Mouse (Mus musculus): ENCODE data around the gene Pum3. TPM values are rescaled to one million over a fixed set of nuclear protein-coding genes. Genes with fewer than 3 reads are reported as not detected.
"Not testable (repeated sequence)": the region's sequence is repeated elsewhere in the genome, so short reads cannot be mapped to it uniquely, and the experiment has no call there.

Gene Pum3
- total RNA-seq, 1 experiment = 120 TPM

DNA sequence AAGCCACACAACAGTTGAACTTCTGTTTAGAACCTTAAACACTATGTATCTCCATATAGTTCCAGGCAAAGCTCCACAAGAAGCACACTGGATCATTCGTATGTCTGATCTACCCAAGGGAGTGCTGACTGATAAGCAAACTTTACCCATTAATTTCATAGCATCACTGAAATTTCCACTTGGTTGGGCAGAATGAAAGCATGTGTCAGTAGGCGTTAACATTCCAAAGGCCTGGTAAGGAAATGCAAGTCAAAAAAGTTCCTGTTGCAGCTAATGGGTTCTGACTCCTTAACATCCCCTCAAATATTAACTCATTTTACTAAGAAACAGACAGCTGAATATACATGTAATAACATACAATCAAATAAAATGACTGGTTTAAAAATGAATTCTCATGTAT is 37.2 kb downstream of the Pum3 start:
- no peak for TF ChIP-seq MAFK (IDR thresholded peaks at IDR 0.05; ENCODE audit: insufficient read depth, low read depth, low read length)
- no peak for TF ChIP-seq ZC3H11A (IDR thresholded peaks at IDR 0.05; ENCODE audit: borderline replicate concordance, low read depth, low read length)
- Histone ChIP-seq H3K4me3 (ENCODE audit: insufficient read depth in 1 of 2, low read depth in 1 of 2, low read length in 2 of 2, poor library complexity in 1 of 2, severe bottlenecking in 1 of 2) (no peak overlapping the region), H3K9ac (ENCODE audit: insufficient read depth, low read depth, low read length, poor library complexity, severe bottlenecking) (no peak overlapping the region), H3K9me3 (ENCODE audit: control insufficient read depth, insufficient read depth, low read depth, low read length) (no peaks in the 10 kb centered on the region), H3K27ac (ENCODE audit: insufficient read depth, low read depth, low read length, poor library complexity, severe bottlenecking) (no peak overlapping the region), H3K4me1 (ENCODE audit: control insufficient read depth in 2 of 2, insufficient read depth in 2 of 2, low read length in 2 of 2, poor library complexity in 1 of 2) (0 out of 4 replicates have a peak, but pooled peaks cover 0 to 2% of the 10 kb centered on the region in 2 experiments), H3K36me3 (ENCODE audit: control insufficient read depth, insufficient read depth, low read length, poor library complexity, severe bottlenecking) (peaks cover 52% of the 10 kb centered on the region)
- DNase-seq (ENCODE audit: low read depth, low spot score) = no peak
- in situ Hi-C loops (cut with MboI; ENCODE audit: low sequenced_read_pairs in 2 of 2, unreplicated experiment in 2 of 2) = no loop called here

DNA sequence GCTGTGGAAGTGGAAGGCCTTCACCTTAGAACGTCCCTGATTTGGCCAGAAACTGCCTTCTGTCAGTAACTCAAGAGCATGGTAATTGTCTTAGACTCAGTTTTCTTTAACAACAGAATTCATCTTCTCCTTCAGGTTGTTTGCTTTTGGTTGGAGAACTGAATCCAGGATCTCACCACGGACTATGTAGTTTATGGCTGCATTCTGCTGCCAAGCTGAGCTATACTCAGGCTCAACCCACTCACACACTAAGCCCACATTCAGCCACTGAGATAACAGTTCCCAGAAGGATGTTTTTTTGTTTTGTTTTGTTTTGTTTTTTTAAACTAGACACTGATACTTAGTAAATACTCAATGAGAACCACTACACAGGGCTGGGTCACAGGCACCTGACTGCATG is 38.3 kb downstream of the Pum3 start:
- Histone ChIP-seq H3K27ac (ENCODE audit: insufficient read depth, low read depth, low read length, poor library complexity, severe bottlenecking) (no peak overlapping the region), H3K9ac (ENCODE audit: insufficient read depth, low read depth, low read length, poor library complexity, severe bottlenecking) (no peak overlapping the region), H3K9me3 (ENCODE audit: control insufficient read depth, insufficient read depth, low read depth, low read length) (no peaks in the 10 kb centered on the region), H3K4me1 (ENCODE audit: control insufficient read depth in 2 of 2, insufficient read depth in 2 of 2, low read length in 2 of 2, poor library complexity in 1 of 2) (0 out of 4 replicates have a peak, but pooled peaks cover 0 to 2% of the 10 kb centered on the region in 2 experiments), H3K36me3 (ENCODE audit: control insufficient read depth, insufficient read depth, low read length, poor library complexity, severe bottlenecking) (peaks cover 47% of the 10 kb centered on the region), H3K4me3 (ENCODE audit: insufficient read depth in 1 of 2, low read depth in 1 of 2, low read length in 2 of 2, poor library complexity in 1 of 2, severe bottlenecking in 1 of 2) (no peak overlapping the region)
- no peak for DNase-seq (ENCODE audit: low read depth, low spot score)
- in situ Hi-C loops (cut with MboI; ENCODE audit: low sequenced_read_pairs in 2 of 2, unreplicated experiment in 2 of 2) = no loop called here
- TF ChIP-seq ZC3H11A (IDR thresholded peaks at IDR 0.05; ENCODE audit: borderline replicate concordance, low read depth, low read length) (no peak), CHD2 (IDR thresholded peaks at IDR 0.05; ENCODE audit: low read depth, low read length) (no peak), ZNF384 (IDR thresholded peaks at IDR 0.05; ENCODE audit: low read depth, low read length) (no peak), MAFK (IDR thresholded peaks at IDR 0.05; ENCODE audit: insufficient read depth, low read depth, low read length) (no peak), HCFC1 (IDR thresholded peaks at IDR 0.05; ENCODE audit: borderline replicate concordance, insufficient read depth, low read length) (no peak)

DNA sequence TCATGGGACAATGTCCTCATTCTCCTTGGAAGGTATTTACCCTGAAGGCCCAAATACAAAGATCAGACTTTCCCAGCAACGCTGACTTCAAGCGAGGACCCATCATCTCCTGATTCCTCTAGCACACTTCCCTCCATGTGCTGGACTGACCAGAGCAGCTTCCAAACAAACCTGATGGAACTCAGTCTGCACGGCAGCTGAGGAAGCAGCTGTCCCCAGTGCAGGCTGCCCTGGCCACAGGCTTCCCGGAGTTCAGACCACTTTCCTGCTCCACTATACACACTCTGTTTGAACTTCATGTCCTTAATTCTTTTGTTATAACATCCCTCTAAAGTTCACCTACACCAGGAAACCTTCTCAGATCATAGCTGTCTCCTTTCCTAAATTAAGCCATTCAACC is 40.1 kb downstream of the Pum3 start:
- H3K27ac ChIP-seq (ENCODE audit: insufficient read depth, low read depth, low read length, poor library complexity, severe bottlenecking); H3K9ac ChIP-seq (ENCODE audit: insufficient read depth, low read depth, low read length, poor library complexity, severe bottlenecking); DNase-seq (ENCODE audit: low read depth, low spot score); H3K4me1 ChIP-seq (ENCODE audit: control insufficient read depth in 2 of 2, insufficient read depth in 2 of 2, low read length in 2 of 2, poor library complexity in 1 of 2); in situ Hi-C loops (cut with MboI; ENCODE audit: low sequenced_read_pairs in 2 of 2, unreplicated experiment in 2 of 2); H3K9me3 ChIP-seq (ENCODE audit: control insufficient read depth, insufficient read depth, low read depth, low read length); H3K4me3 ChIP-seq (ENCODE audit: insufficient read depth in 1 of 2, low read depth in 1 of 2, low read length in 2 of 2, poor library complexity in 1 of 2, severe bottlenecking in 1 of 2): not testable (repeated sequence)
- H3K36me3 ChIP-seq (ENCODE audit: control insufficient read depth, insufficient read depth, low read length, poor library complexity, severe bottlenecking) = peaks cover 45% of the 10 kb centered on the region

DNA sequence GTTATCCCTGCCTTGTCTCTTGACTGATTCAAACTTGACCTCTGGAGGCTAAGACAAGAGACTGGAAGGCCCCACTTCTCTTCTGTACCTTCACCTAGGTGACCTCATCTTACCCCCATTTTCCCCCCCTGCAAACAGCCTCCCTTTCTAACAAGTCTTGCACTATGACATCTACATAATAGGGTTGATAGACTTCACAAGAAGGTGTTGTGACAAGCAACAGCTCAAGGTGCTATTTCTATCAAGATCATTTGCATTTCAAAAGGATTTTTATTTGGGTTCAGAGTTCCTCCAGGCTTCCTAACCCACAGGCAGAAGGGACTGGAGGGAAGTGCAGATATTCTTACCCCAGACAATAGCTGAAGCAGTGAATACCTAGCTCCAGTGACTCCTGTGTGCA is 44.3 kb downstream of the Pum3 start:
- TF ChIP-seq ZC3H11A (IDR thresholded peaks at IDR 0.05; ENCODE audit: borderline replicate concordance, low read depth, low read length) = no peak
- no peak for TF ChIP-seq ZNF384 (IDR thresholded peaks at IDR 0.05; ENCODE audit: low read depth, low read length)
- TF ChIP-seq CHD2 (IDR thresholded peaks at IDR 0.05; ENCODE audit: low read depth, low read length) = no peak
- TF ChIP-seq MAFK (IDR thresholded peaks at IDR 0.05; ENCODE audit: insufficient read depth, low read depth, low read length) = no peak
- no peak for TF ChIP-seq HCFC1 (IDR thresholded peaks at IDR 0.05; ENCODE audit: borderline replicate concordance, insufficient read depth, low read length)
- Histone ChIP-seq H3K9me3 (ENCODE audit: control insufficient read depth, insufficient read depth, low read depth, low read length) (no peaks in the 10 kb centered on the region), H3K36me3 (ENCODE audit: control insufficient read depth, insufficient read depth, low read length, poor library complexity, severe bottlenecking) (peaks cover 27% of the 10 kb centered on the region), H3K4me3 (ENCODE audit: insufficient read depth in 1 of 2, low read depth in 1 of 2, low read length in 2 of 2, poor library complexity in 1 of 2, severe bottlenecking in 1 of 2) (no peak overlapping the region), H3K4me1 (ENCODE audit: control insufficient read depth in 2 of 2, insufficient read depth in 2 of 2, low read length in 2 of 2, poor library complexity in 1 of 2) (0 out of 4 replicates have a peak, but pooled peaks cover 0 to 2% of the 10 kb centered on the region in 2 experiments), H3K27ac (ENCODE audit: insufficient read depth, low read depth, low read length, poor library complexity, severe bottlenecking) (no peak overlapping the region), H3K9ac (ENCODE audit: insufficient read depth, low read depth, low read length, poor library complexity, severe bottlenecking) (no peak overlapping the region)
- in situ Hi-C loops (cut with MboI; ENCODE audit: low sequenced_read_pairs in 2 of 2, unreplicated experiment in 2 of 2) = no loop called here
- no peak for DNase-seq (ENCODE audit: low read depth, low spot score)

DNA sequence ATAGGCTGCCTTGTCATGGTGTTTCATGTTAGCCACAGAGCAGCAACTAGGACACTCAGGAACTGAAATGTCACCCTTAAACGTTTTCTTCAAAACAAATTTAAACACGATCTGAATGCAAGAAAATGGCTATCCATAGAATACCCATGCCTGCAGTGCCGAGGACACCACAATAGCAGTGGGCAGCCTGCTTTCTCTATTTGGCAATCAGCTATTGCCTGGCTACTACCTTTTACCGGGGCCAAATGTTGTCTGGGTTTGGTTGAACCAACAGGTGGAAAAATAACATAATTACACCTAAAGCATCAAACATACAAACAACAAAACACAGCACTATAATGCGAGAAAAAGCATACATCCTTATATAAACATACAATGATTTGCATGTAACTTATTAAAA is 46.4 kb downstream of the Pum3 start:
- TF ChIP-seq ZC3H11A (IDR thresholded peaks at IDR 0.05; ENCODE audit: borderline replicate concordance, low read depth, low read length) (no peak), MAFK (IDR thresholded peaks at IDR 0.05; ENCODE audit: insufficient read depth, low read depth, low read length) (no peak), CHD2 (IDR thresholded peaks at IDR 0.05; ENCODE audit: low read depth, low read length) (no peak), HCFC1 (IDR thresholded peaks at IDR 0.05; ENCODE audit: borderline replicate concordance, insufficient read depth, low read length) (no peak), ZNF384 (IDR thresholded peaks at IDR 0.05; ENCODE audit: low read depth, low read length) (no peak)
- in situ Hi-C loops (cut with MboI; ENCODE audit: low sequenced_read_pairs in 2 of 2, unreplicated experiment in 2 of 2) = no loop called here
- Histone ChIP-seq H3K36me3 (ENCODE audit: control insufficient read depth, insufficient read depth, low read length, poor library complexity, severe bottlenecking) (peaks cover 18% of the 10 kb centered on the region), H3K9me3 (ENCODE audit: control insufficient read depth, insufficient read depth, low read depth, low read length) (no peaks in the 10 kb centered on the region), H3K27ac (ENCODE audit: insufficient read depth, low read depth, low read length, poor library complexity, severe bottlenecking) (no peak overlapping the region), H3K9ac (ENCODE audit: insufficient read depth, low read depth, low read length, poor library complexity, severe bottlenecking) (no peak overlapping the region), H3K4me3 (ENCODE audit: insufficient read depth in 1 of 2, low read depth in 1 of 2, low read length in 2 of 2, poor library complexity in 1 of 2, severe bottlenecking in 1 of 2) (no peak overlapping the region), H3K4me1 (ENCODE audit: control insufficient read depth in 2 of 2, insufficient read depth in 2 of 2, low read length in 2 of 2, poor library complexity in 1 of 2) (0 out of 4 replicates have a peak, but pooled peaks cover 0 to 2% of the 10 kb centered on the region in 2 experiments)
- DNase-seq (ENCODE audit: low read depth, low spot score) = no peak
